Mouse (Mus musculus): ENCODE results near the gene Dennd4c.

DNA sequence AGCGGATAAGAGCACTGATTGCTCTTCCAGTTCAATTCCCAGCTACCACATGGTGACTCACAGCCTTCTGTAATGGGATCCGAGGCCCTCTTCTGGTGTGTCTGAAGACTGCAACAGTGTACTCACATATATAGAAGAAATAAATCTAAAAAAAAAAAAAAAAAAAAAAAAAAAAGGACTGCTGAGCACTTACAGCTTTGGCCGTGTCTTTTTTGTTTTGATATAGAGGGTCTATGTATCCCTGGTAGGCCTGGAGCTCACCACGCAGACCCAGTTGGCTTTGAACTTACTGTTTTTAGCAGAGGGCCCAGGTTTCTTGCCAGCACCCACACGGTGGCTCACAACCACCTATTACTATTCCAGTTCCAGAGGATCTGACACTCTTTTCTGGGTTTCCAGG is 115.7 kb downstream of the Dennd4c start:
- TF ChIP-seq POLR2A (IDR thresholded peaks at IDR 0.05; ENCODE audit: insufficient read depth, low read depth, low read length) (no peak), CTCF (IDR thresholded peaks at IDR 0.05) (no peak)

Data from heart, adult 2 months (tissue).